Mouse (Mus musculus) liver, adult 2 months (tissue): ENCODE data around the gene Fbln7. TPM values are rescaled to one million over a fixed set of nuclear protein-coding genes. Genes with fewer than 3 reads are reported as not detected.
A peak's percentile ranks its signal among the peaks of the same experiment; 100 is the strongest.

Source experiments
- DNase-seq: peaks from one replicate; pipeline ENCODE4 v3.0.0-alpha.2; 2011; ENCODE audit warnings: low read depth, low spot score; ENCODE audit errors: extremely low read depth
- H3K27ac ChIP-seq: fragments of 200-500 bp; replicated peaks from 2 replicates; pipeline ENCODE4 v1.5.1; 2012; ENCODE audit warnings: low read depth, mild to moderate bottlenecking, control low read depth, inconsistent platforms, low read length; ENCODE audit not compliant: insufficient read depth
- H3K27me3 ChIP-seq: fragments of 200-500 bp; 2 replicates; pipeline ENCODE4 v1.6.1; 2012; ENCODE audit warnings: mild to moderate bottlenecking, moderate library complexity, low read length, inconsistent platforms; ENCODE audit not compliant: control insufficient read depth, insufficient read depth
- H3K36me3 ChIP-seq: fragments of 200-500 bp; 2 replicates; pipeline ENCODE4 v1.6.1; 2012; ENCODE audit warnings: low read length, inconsistent platforms; ENCODE audit not compliant: control insufficient read depth, insufficient read depth
- H3K4me1 ChIP-seq: fragments of 200-500 bp; 2 replicates; pipeline ENCODE4 v1.6.1; 2011; ENCODE audit warnings: low read length; ENCODE audit not compliant: control insufficient read depth, insufficient read depth
- H3K4me3 ChIP-seq: fragments of 200-500 bp; 2 replicates; pipeline ENCODE4 v1.5.1; 2011; ENCODE audit warnings: low read depth, mild to moderate bottlenecking, control low read depth, low read length, moderate library complexity; ENCODE audit not compliant: insufficient read depth
- H3K79me2 ChIP-seq: fragments of 200-500 bp; 2 replicates; pipeline ENCODE4 v1.6.1; 2012; ENCODE audit warnings: inconsistent platforms, mild to moderate bottlenecking, low read length, moderate library complexity; ENCODE audit not compliant: control insufficient read depth, insufficient read depth
- H3K9ac ChIP-seq: fragments of 200-500 bp; 2 replicates; pipeline ENCODE4 v1.6.1; 2012; ENCODE audit warnings: low read depth, mild to moderate bottlenecking, control low read depth, inconsistent platforms, low read length
- CTCF ChIP-seq: fragments of 200-500 bp; IDR thresholded peaks from 2 replicates; pipeline ENCODE4 v1.5.1; 2011; ENCODE audit warnings: low read depth, low read length, control low read depth
- POLR2A ChIP-seq: fragments of 200-500 bp; IDR thresholded peaks from 2 replicates; pipeline ENCODE4 v1.6.1; 2011; ENCODE audit warnings: low read length, control low read depth; ENCODE audit not compliant: insufficient read depth; ENCODE audit errors: extremely low read depth
- WGBS: fragments of 180-500 bp; shearing (Covaris S2); methylation state at CpG from one replicate; pipeline ENCODE4 v1.1.7; 2018; 5-methylcytosine and 5-hydroxymethylcytosine counted together
- polyA plus RNA-seq: library from polyadenylated mRNA; depleted of rRNA; stranded (reverse); fragments of >200 nt; gene quantifications from 2 replicates; pipeline ENCODE4 v1.2.3, GENCODE M21; 2012; rRNA removed
- total RNA-seq: library from RNA; depleted of rRNA; stranded (reverse); fragments of >200 nt; gene quantifications from 2 replicates; pipeline ENCODE4 v1.2.3, GENCODE M21; 2014; rRNA removed

Fbln7 gene
- total and polyA plus RNA-seq, 2 experiments: 0.22 to 0.28 TPM

- Histone ChIP-seq H3K36me3 (peaks cover 14% of the 10 kb centered on the region), H3K79me2 (no peaks in the 10 kb centered on the region), H3K9ac (no peak overlapping the region), H3K4me1 (no peaks in the 10 kb centered on the region), H3K27ac (no peak overlapping the region), H3K4me3 (no peak overlapping the region), H3K27me3 (no peaks in the 10 kb centered on the region)
- 94% methylated on average over 4 of the region's 4 CpGs for WGBS
- no peak for TF ChIP-seq POLR2A
- TF ChIP-seq CTCF: no peak
- DNase-seq: no peak
Measured at GRCm38 (mm10) chr2:128924799-128925198, 62.0 kb downstream of the Fbln7 start.

GRCm38 (mm10) chr2:128928446-128928845 lies 65.7 kb downstream of the Fbln7 start:
- no peak for DNase-seq
- TF ChIP-seq POLR2A: no peak
- TF ChIP-seq CTCF: no peak
- H3K9ac ChIP-seq: no peak overlapping the region
- no peak overlapping the region for H3K27ac ChIP-seq
- H3K4me1 ChIP-seq: no peaks in the 10 kb centered on the region
- H3K36me3 ChIP-seq: peaks cover 35% of the 10 kb centered on the region
- 67% methylated on average over 3 of the region's 3 CpGs for WGBS
- no peak overlapping the region for H3K4me3 ChIP-seq
- H3K27me3 ChIP-seq: no peaks in the 10 kb centered on the region
- H3K79me2 ChIP-seq: no peaks in the 10 kb centered on the region

GRCm38 (mm10) chr2:128930704-128931103 lies 67.9 kb downstream of the Fbln7 start:
- no peak for DNase-seq
- H3K9ac ChIP-seq: no peak overlapping the region
- H3K4me1 ChIP-seq: no peaks in the 10 kb centered on the region
- no peak for TF ChIP-seq POLR2A
- no peak for TF ChIP-seq CTCF
- no peaks in the 10 kb centered on the region for H3K27me3 ChIP-seq
- H3K27ac ChIP-seq: no peak overlapping the region
- H3K36me3 ChIP-seq: peaks cover 41% of the 10 kb centered on the region
- H3K4me3 ChIP-seq: no peak overlapping the region
- no peaks in the 10 kb centered on the region for H3K79me2 ChIP-seq

GRCm38 (mm10) chr2:128936256-128936655 lies 73.5 kb downstream of the Fbln7 start:
- peak overlapping the region; percentile 69 for H3K27ac ChIP-seq
- peaks cover 3% of the 10 kb centered on the region; the same call in 1 of the 2 replicates for H3K4me1 ChIP-seq
- no peak overlapping the region for H3K4me3 ChIP-seq
- peak; percentile 84 for DNase-seq
- WGBS: 8% methylated on average over 3 of the region's 3 CpGs
- H3K9ac ChIP-seq: no peak overlapping the region
- peaks cover 23% of the 10 kb centered on the region for H3K36me3 ChIP-seq
- no peaks in the 10 kb centered on the region for H3K27me3 ChIP-seq
- no peaks in the 10 kb centered on the region for H3K79me2 ChIP-seq
- TF ChIP-seq CTCF (no peak), POLR2A (no peak)

- TF ChIP-seq POLR2A (peak; percentile 57; the same call in 1 of the 2 replicates), CTCF (no peak)
- no peaks in the 10 kb centered on the region for H3K27me3 ChIP-seq
- H3K4me1 ChIP-seq: no peaks in the 10 kb centered on the region
- H3K36me3 ChIP-seq: 0 out of 2 replicates have a peak, but pooled peaks cover 2% of the 10 kb centered on the region
- WGBS: 2% methylated on average over 65 of the region's 65 CpGs
- H3K4me3 ChIP-seq: peak within 1 kb of the TSS; percentile 71
- peak within 1 kb of the TSS; percentile 67 for H3K9ac ChIP-seq
- peak within 1 kb of the TSS; percentile 84 for H3K27ac ChIP-seq
- H3K79me2 ChIP-seq: no peaks in the 10 kb centered on the region
- peak; percentile 87 for DNase-seq
Measured at GRCm38 (mm10) chr2:128943538-128944528, 81.1 kb downstream of the Fbln7 start, which contains the start of gene Zc3h8. TSS of gene Zc3h8 (minus strand) at chr2:128944077.

Other genes with a start within 250 kb of the Fbln7 start
- gene Anapc1, start 175.6 kb upstream of the Fbln7 start, total RNA-seq: 33.0 and 42.8 TPM in 2 replicates
- 18.4 and 22.3 TPM in 2 replicates for gene Anapc1, start 175.6 kb upstream of the Fbln7 start, polyA plus RNA-seq
- 16.5 and 17.0 TPM in 2 replicates for gene Mertk, start 164.0 kb upstream of the Fbln7 start, total RNA-seq
- gene Mertk, start 164.0 kb upstream of the Fbln7 start, polyA plus RNA-seq: 3.0 and 3.8 TPM in 2 replicates
- gene Tmem87b, start 44.9 kb upstream of the Fbln7 start, total RNA-seq: 20.0 and 23.4 TPM in 2 replicates
- 5.8 and 6.9 TPM in 2 replicates for gene Tmem87b, start 44.9 kb upstream of the Fbln7 start, polyA plus RNA-seq
- gene Zc3h8, start 81.1 kb downstream of the Fbln7 start, total RNA-seq: 1.4 and 3.0 TPM in 2 replicates
- gene Zc3h8, start 81.1 kb downstream of the Fbln7 start, polyA plus RNA-seq: 0.52 and 0.72 TPM in 2 replicates
- gene Zc3h6, start 104.4 kb downstream of the Fbln7 start, total RNA-seq: 2.1 and 2.5 TPM in 2 replicates
- 0.20 TPM in 2 replicates for gene Zc3h6, start 104.4 kb downstream of the Fbln7 start, polyA plus RNA-seq
- gene Gm10762, start 104.7 kb downstream of the Fbln7 start, total RNA-seq: 4.8 and 8.1 TPM in 2 replicates
- gene Gm10762, start 104.7 kb downstream of the Fbln7 start, polyA plus RNA-seq: 5.8 and 6.3 TPM in 2 replicates
- gene Vinac1, start 185.2 kb downstream of the Fbln7 start, total RNA-seq: 0.09 and 0.13 TPM in 2 replicates
- 0.04 and 0.12 TPM in 2 replicates for gene Vinac1, start 185.2 kb downstream of the Fbln7 start, polyA plus RNA-seq
- gene Ttl, start 203.0 kb downstream of the Fbln7 start, total RNA-seq: 3.3 and 3.8 TPM in 2 replicates
- 1.9 and 2.4 TPM in 2 replicates for gene Ttl, start 203.0 kb downstream of the Fbln7 start, polyA plus RNA-seq
- gene Polr1b, start 238.0 kb downstream of the Fbln7 start, total RNA-seq: 7.7 and 10.7 TPM in 2 replicates
- 8.6 and 15.7 TPM in 2 replicates for gene Polr1b, start 238.0 kb downstream of the Fbln7 start, polyA plus RNA-seq